Mouse (Mus musculus): ENCODE measurements around the gene Otud7a.

DNA sequence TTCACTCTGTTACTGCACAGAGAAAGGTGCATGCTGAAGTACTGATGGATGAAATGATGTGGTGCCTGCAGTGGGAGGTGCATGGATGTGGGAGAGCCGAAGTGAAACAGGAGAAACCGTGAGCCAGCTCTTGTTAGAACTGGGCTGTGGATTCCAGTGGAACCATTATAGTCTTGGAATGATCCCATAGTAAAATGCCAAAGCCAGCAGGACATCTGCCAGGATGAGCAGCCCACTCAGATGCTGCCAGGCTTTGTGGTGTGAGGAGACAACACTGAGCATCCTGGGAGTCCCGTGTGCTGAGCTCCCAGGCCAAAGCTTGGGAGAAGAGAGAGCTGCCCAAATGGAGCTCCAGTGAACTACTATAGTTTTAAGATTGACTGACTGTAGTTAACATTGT lies 220.9 kb downstream of the Otud7a start:
- TF ChIP-seq POLR2A (IDR thresholded peaks at IDR 0.05; ENCODE audit: low read depth, low read length) (no peak), CTCF (IDR thresholded peaks at IDR 0.05; ENCODE audit: extremely low read depth, insufficient read depth, insufficient read length, insufficient replicate concordance) (no peak)
